In the genomic region with DNA sequence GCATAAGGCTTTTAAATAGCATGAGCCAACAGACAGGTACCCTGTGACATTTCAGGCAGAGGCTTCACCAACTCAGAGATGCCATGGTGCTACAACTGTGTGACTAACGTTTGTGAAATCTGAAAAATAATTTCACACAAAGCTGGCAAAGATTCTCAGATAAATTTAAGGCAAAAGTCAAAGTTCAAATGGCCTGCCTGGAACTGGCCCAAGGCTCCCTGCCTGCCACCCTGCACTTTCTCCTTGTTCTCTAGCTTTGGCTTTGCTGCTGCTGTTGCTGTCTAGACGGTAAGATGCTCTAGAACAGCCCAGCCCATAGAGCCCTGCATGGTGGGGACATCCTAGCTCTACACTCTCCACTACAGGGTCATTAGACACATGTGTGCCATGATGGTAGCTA, we compare ENCODE assay signal across 13 mouse cellular contexts. TPM values are rescaled to one million over a fixed set of nuclear protein-coding genes. Genes with fewer than 3 reads are reported as not detected.
"Had no signal": no experiment of that assay in that cellular context is flagged by ENCODE, and none has a peak within 500 bp of the region (broad histone marks: within the 10 kb centered on the region; RNA-seq: fewer than 3 reads in every experiment).

No protein-coding gene starts in this region.

- H3K27me3 ChIP-seq: liver, embryonic 13.5 days; lung, embryonic 15.5 days; neural tube, embryonic 13.5 days had no signal

- H3K27ac ChIP-seq: left cerebral cortex, adult 2 months; limb, embryonic 10.5 days; liver, embryonic 13.5 days; lung, embryonic 15.5 days; midbrain, embryonic 12.5 days; neural tube, embryonic 13.5 days had no signal

- H3K9ac ChIP-seq: liver, embryonic 13.5 days; liver, postnatal 0 days; lung, embryonic 15.5 days; midbrain, embryonic 12.5 days; neural tube, embryonic 13.5 days had no signal

- H3K36me3 ChIP-seq: limb, embryonic 10.5 days; liver, embryonic 13.5 days; lung, embryonic 15.5 days; midbrain, embryonic 12.5 days; neural tube, embryonic 13.5 days had no signal

- H3K4me2 ChIP-seq: liver, embryonic 13.5 days; lung, embryonic 15.5 days; midbrain, embryonic 12.5 days; neural tube, embryonic 13.5 days had no signal

- H3K4me1 ChIP-seq: limb, embryonic 10.5 days; liver, embryonic 13.5 days; lung, embryonic 15.5 days; midbrain, embryonic 12.5 days; neural tube, embryonic 13.5 days had no signal

- ATAC-seq: inflammation-experienced regulatory T-cells, adult 6 months; intestine, postnatal 0 days; liver, postnatal 0 days; midbrain, embryonic 16.5 days had no signal

- H3K4me3 ChIP-seq: left cerebral cortex, adult 2 months; limb, embryonic 10.5 days; liver, embryonic 13.5 days; lung, embryonic 15.5 days; midbrain, embryonic 12.5 days; neural tube, embryonic 13.5 days had no signal

- DNase-seq: liver, embryonic 13.5 days; liver, postnatal 0 days; right cerebral cortex, postnatal 25 days; thymus, postnatal 36 days had no signal

- H3K9me3 ChIP-seq: limb, embryonic 10.5 days; liver, embryonic 13.5 days; lung, embryonic 15.5 days had no signal

RNA-seq across cellular contexts. Expression of a gene that starts 49.5 kb away (rescaled TPM):
- polyA plus RNA-seq: small intestine, adult 2 months had no signal
